Mouse (Mus musculus) myocyte (in vitro differentiated cells): ENCODE measurements at regions not wholly inside any gene's neighbourhood (a gene's known extent, or its start where the extent isn't known, plus 50 kb on each side); places are given as distances from the start of the nearest gene placed in this dataset.

ENCODE experiments used
- E2F4 ChIP-seq: IDR thresholded peaks from one replicate; pipeline ENCODE4 v1.6.1; 2011; ENCODE audit warnings: mild to moderate bottlenecking, control low read depth, moderate library complexity; ENCODE audit not compliant: insufficient read depth
- MAX ChIP-seq: IDR thresholded peaks from one replicate; pipeline ENCODE4 v1.6.1; 2011; ENCODE audit warnings: low read depth, mild to moderate bottlenecking, control low read depth
- MYOD1 ChIP-seq, 3 experiments: IDR thresholded peaks; one replicate each; pipeline ENCODE4 v1.6.1; 2011; ENCODE audit warnings: control low read depth in 2 of 3, low read depth in 2 of 3, mild to moderate bottlenecking in 2 of 3, moderate library complexity in 1 of 3; ENCODE audit not compliant: insufficient read length in 2 of 3, control insufficient read depth in 1 of 3
- POLR2A ChIP-seq: IDR thresholded peaks from one replicate; pipeline ENCODE4 v1.6.1; 2011; ENCODE audit warnings: low read depth, mild to moderate bottlenecking, control low read depth, moderate library complexity; ENCODE audit not compliant: insufficient read length
- POLR2AphosphoS2 ChIP-seq: IDR thresholded peaks from one replicate; pipeline ENCODE4 v1.6.1; 2011; ENCODE audit warnings: low read depth, control low read depth; ENCODE audit not compliant: insufficient read length
- TCF12 ChIP-seq: IDR thresholded peaks from one replicate; pipeline ENCODE4 v1.6.1; 2011; ENCODE audit warnings: mild to moderate bottlenecking, control low read depth; ENCODE audit not compliant: poor library complexity, insufficient read depth, severe bottlenecking
- USF1 ChIP-seq: IDR thresholded peaks from one replicate; pipeline ENCODE4 v1.6.1; 2011; ENCODE audit warnings: low read depth, mild to moderate bottlenecking, control low read depth, moderate library complexity

GRCm38 (mm10) chr14:99403155-99403726 is 104.8 kb downstream of the Klf5 start:
- no peak for TF ChIP-seq POLR2AphosphoS2
- TF ChIP-seq TCF12 = no peak
- no peak for TF ChIP-seq POLR2A
- TF ChIP-seq E2F4 = no peak
- TF ChIP-seq USF1 = no peak
- TF ChIP-seq MAX = no peak
- no peak for TF ChIP-seq MYOD1 (IDR thresholded peaks at IDR 0.05; ENCODE audit: control insufficient read depth in 1 of 3, insufficient read length in 2 of 3, low read depth in 2 of 3)
